Mouse (Mus musculus) spleen, postnatal 4 days (tissue): ENCODE results near the gene Iqcn.

ENCODE experiments used
- DNase-seq, 2 experiments: peaks; one replicate each; pipeline ENCODE4 v3.0.0; 2022; ENCODE audit warnings: low spot score in 2 of 2

Iqcn gene

DNA sequence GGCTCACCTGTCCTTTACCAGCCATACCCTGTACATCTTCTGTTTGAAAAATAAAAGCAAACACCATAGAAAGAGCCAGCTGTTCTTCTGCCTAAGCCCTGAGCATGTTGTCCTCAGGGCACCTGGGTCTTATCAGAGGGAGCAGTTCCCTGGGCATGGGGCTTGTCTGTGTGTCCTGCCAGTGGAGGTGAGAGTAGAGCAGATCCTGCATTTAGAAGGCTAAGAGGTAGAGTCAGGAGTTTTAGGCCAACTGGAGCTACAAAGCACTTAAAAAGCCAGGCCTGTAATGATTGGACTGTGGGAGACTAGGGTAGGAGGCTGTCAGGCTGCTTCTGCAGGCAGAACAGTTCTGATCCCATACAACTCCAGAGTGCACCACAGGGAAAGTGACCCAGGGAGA, 24.6 kb upstream of the Iqcn start:
- DNase-seq = no peak

DNA sequence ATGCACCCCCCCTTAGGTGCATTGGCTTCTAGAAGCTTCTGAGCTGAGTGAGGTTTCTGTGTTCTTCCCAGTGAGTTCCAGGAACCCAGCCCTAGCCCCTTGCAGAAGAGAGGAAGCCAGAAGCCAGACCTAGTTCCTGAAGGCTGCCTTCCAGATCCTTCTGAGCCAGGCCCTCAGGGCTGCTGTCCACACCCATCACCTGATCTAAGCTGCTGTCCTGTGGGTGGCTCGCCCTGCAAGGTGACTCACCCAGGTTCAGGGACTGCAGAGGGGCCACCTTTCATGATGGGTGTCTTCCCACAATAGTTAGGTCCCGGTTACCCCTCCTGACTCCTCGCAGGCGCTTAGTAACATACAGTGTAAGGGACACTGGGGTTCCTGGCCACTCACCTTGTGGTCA, 23.9 kb upstream of the Iqcn start:
- DNase-seq = no peak

DNA sequence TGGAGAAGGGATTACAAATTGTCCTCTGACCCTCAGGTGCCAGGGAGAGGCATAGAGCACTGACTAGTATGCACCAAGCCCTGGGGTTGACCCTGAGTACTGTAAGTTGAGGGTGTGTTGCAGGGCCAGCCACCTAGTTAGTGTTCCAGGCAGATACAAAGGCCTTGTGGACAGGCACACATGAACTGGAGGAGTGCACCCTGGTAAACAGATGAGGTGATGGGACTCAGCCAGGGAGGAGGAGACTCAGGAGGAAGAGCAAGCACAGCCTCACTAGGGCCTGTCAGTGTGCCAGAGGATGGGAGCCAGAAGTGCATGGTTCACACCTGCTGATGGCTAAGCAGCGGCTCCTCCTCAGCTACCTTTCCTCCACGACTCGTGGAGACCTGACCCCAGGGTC, 23.2 kb upstream of the Iqcn start:
- DNase-seq = no peak

DNA sequence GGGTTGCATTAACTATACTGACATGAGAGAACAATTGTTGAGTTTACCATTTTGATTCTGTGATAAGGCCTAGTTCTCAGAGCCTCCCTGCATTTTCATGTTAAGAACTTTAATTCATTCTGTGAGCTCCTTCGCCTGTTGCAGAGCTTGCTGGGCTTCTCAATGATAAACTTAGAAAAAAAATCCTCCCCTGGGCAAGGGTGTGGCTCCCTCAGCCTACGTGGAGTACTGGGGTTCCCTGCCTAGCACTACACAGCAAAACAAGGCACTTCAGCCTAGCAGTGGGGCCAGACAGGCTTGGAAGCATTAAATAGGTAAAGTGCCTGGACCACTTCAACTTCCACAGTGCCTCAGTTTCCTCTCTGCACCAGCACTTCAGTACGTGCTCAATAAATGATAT, 21.8 kb upstream of the Iqcn start:
- no peak for DNase-seq

DNA sequence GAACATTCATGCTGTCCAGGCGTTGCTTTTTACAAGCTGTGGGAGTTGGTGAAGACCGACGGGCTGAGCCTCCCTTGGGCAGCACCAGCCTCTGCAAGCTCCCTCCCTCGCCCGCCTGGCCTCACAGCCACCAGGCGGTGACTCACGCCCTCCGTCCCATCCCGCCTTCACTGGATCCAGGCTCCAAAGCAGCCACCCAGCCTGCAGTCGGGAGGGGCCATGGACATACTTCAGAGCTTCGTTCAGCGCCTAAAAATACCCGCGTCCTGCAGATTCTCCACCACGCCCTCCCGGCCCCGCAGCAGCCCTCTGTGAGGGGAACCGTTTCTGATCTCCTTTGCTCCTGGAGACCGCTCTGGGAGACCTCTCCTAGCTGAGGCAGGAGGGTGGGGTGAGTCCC, 21.1 kb upstream of the Iqcn start:
- DNase-seq = no peak

DNA sequence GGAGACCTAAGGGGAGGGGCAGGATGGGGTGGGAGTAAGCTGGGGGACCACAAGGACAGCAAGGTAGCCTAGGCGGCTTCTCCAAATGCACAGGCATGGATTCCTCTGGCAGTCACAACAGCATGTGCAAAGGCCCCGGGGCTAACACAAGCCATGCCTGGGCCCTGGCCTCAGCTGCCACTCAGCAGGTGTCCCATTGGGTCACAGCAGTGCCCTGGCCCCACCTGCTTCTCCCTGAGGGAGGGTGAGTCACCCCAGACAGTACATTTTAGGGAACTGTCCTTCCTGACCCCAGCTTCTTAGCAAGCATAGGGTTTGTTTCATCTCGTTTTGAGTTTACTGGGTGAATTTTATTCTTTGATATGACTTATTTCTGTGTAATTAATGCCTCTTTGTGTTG, 20.6 kb upstream of the Iqcn start:
- DNase-seq = no peak

DNA sequence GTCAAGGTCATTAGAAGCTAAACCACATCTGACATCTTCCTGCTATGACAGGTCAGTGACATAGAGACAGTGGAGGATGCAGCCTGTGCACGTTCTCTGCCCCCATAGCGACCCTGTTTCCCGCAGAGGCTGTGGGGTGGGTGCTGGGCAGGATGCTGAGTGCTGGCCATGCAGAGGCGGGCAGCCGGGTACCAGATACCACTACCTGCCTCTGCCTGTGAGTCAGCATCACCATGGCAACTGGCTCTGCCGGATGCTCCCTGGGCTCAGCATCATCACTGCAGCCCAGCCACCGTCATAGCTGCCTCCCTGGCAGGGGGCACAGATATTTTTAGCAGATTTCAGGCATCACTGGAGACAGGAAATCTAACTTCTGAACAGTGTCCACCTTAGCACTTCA, 19.0 kb upstream of the Iqcn start:
- DNase-seq = no peak

DNA sequence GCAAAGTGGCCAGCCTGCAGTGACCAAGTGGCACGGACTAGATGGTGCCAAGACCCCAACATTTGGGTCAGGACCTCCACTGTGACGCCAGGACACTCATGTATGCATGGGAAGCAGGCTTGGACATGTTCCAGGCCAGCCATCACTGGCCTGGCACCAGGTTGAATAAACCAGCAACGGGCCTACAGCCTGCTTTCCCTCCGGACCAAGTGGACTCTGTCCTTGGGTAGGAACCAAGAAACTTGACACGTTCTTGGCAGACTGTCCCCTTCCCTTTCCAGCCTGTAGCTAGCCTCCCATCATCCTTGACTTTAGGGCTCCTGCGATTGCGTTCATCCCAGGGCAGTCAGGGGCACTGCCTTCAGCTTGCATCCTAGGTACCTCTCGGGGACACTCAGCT, 15.7 kb upstream of the Iqcn start:
- DNase-seq = no peak

DNA sequence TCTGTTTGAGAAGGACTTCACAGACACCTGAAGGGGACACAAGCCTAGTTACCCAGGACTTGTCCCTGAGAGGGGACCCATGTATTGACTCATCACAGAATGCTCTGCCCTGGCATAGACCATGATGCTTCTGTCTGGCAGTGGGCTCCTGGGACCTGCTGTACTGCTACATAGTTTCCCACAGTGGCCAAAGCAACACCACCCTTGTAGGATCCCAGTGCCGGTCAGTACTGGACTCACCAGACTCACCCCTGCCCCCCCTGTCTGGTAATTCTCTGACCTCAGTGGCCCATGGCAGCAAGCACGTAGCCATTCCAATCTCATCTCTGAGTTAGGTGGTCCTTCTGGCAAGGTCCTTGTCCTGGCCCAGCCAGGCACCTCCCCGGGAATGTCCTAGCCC, 15.1 kb upstream of the Iqcn start:
- DNase-seq = no peak

DNA sequence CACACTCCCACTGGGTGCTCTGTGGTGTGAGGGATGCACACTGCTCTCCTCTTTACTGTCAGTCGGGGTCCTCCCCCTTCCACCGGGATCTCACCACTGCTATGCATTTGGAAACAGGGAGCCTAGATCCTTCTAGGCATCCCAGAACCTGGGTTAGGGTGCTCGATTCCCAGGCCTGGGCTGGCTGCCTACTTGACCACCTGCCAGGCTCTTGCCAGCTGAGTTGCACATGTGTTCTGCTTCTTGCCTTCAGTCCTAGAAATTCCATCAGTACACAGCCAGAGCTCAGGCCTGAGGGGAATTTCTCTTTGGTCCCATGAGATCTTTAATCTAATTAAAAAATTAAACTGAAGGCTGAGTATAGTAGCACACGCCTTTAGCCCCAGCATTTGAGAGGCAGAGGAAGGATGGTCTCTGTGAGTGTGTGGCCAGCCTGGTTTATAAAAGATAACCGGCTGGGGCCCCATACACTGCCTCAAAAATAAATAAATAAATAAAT, 13.3 kb upstream of the Iqcn start:
- no peak for DNase-seq

DNA sequence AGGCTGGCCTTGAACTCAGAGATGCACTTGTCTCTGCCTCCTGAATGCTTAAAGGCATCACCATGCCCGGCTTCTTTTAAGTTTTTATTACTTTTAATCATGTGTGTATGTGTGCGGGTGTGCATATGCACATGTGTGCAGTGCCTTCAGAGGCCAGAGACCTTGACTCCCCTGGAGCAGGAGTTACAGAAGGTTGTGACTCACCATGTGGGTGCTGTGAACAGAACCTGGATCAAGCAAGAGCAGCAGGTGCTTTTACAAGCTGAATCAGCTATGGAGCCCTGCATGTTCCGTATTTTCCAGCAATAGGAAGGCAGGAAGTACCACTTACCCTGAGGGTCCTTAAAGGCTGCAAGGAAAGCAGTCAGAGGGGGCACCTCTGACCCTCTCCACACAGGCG, 12.0 kb upstream of the Iqcn start:
- no peak for DNase-seq

DNA sequence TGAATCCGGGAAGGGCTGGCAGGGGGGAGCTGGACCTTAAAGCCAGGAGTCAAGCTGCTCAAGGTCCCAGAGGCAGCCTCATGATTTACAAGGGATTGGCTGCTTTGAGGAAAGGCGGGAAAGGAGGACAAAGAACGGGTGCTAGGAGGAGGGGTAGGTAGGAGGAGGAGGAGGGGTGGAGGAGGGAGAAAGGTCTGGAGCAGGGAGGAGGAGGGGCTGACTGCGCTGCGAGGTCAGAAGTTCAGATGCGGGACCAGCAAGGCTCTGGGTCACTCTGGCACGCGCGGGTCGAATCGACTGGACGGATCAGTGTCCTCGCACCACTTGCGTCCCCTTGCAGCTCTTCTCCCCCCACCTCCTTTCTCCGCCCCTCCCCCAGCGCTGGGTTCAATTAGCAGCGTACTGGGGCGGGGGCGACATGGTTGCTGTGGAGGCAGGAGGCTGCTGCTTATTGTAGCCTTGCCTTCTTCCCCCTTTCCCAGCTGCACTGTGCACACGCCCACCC, 11.5 kb upstream of the Iqcn start:
- no peak for DNase-seq

DNA sequence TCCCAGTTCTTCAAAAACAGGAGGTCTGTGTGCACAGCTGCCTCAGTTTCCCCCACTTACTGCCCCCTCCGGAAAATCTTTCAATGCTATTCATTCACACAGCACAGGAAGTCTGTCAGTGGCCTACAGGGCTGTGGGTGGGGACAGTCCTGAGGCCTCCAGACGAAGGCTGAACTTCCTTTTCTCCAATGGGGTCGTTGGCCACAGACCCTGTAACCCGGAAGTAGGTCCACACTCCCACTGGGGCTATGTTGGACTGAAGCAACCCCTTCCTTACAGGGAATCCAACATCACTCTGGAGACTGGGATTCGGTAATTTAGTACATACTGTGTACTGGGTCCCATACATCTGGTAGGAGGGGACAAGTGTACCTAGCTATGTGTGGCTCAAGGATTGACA, 9.6 kb upstream of the Iqcn start:
- no peak for DNase-seq

DNA sequence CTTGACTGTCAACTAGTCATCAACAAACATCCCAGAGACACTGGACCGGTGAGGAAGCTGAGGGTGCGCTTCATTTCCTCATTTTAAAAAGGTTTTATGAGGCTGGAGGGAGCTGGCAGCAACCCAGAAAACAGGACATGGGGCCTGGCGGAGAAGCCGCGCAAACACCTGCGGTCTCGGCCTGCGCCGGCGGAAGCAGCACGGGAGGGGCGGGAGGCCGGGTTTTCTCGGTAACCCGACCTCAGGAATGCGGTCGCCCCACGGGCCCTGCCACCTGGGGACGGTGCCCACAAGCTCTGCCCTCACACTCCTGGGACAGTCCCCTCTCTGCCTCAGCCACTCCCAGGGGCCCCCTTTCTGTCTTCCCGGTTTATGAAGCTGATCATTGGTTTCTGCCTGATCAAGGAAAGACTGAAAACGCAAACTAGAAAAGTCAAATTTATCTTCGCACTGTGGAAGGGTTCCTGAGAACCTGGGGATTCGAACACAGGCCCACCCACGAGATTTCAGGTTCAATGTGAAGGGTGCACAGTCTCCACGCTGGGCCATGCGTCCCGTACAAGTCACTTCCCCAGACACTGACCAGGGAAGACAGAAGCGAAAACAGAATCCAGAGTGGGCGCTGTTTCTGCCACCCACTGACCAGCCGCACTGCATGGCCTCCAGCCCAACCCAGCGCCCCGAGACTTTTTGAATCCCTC, 7.8 kb upstream of the Iqcn start:
- DNase-seq = peak; percentile 76 to 87

DNA sequence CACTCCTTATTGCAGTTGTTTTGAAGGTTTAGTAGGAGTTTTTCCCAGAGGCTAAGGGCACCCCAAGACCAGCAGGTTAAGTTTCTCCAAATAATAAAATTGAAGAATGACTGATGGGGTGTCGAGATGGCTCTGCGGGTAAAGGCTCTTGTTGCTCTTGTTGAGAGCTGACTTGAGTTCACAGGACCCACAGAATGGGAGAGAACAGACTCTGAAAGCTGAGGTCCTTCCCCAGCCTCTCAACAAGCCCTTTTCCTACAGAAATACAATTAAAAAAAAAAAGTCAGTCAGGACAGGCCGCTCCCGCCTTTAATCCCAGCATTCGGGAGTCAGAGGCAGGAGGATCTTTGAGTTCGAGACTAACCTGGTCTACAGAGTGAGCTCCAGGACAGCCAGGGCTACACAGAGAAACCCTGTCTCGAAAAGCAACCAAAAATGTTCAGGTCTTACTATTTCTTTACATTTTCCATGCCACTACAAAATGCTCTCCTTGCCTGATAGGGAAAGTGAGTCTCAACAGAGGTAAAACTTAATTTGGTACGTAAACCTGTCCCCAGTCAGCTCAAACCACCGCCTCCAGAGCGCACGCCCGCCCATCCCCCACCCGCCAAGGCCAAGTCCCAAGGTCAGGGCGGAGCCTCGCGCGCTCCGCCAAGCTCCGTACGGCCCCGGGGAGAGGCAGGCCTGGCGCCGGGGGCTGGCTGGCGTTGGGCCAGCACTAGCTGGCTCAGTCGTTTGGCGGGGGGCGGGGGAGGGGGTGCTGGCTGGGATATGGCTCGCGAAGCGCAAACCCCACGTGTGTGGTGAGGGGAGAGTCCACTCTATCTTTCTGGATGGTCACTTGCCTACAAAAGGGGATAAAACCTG, 7.0 kb upstream of the Iqcn start:
- peak; percentile 80 to 91 for DNase-seq

DNA sequence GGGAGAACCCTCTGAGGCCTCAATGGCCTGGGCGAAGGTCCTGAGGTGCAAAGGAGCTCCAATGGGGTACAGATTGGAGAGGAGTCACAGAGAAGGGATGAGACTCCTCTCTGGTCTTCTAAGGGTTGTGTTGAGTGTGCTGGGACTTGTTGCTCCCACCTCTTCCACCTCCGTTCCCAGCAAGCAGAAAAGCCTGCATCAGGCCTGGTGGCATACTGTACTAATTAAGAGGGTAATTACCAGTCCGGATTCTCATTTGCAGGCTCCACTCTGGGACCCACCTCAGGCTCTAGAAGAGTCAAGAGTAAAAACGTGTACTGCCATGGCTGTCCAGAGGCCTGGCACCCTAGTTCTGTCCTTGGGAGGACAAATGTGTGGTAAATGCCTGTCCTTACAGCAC, 6.3 kb upstream of the Iqcn start:
- DNase-seq = no peak

DNA sequence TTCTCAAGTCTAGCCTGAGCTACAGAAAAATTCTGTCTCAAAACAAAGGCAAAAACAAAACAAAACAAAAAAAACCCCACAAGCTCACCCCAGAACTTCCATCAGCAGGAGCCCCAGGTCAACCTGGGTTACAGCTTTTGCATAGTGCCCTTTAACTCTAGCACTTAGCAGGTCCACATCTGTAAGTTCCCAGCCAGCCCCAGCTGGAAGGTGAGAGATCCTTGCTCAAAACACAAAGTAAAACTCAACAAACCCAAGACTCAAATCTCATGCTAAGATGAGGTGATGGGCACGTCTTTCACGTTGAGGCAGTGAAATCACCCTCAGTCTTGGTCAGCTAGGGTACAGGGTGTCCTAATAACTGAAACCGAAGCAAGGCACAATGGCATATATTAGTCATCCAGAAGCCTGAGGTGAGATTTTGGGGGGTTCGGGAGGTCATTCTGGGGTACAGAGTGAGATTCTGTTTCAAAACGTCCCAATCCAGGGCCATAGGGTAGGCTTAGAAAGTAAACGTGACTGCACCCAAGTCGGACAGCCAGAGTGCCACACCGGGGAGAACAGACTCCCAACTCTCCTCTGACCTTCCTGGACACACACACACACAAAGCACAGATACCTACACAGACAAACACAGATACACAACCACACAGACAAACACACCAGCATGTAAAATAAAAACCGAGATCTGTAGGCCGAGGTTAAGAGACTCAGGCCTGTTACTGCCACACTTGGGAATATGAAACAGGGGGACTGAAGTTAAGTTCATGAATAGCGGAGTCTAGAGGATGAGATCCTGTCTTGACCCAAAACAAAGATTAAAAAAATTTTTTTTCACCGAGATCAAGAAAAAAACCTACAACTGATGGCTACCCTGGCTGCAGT, 5.6 kb upstream of the Iqcn start:
- no peak for DNase-seq

DNA sequence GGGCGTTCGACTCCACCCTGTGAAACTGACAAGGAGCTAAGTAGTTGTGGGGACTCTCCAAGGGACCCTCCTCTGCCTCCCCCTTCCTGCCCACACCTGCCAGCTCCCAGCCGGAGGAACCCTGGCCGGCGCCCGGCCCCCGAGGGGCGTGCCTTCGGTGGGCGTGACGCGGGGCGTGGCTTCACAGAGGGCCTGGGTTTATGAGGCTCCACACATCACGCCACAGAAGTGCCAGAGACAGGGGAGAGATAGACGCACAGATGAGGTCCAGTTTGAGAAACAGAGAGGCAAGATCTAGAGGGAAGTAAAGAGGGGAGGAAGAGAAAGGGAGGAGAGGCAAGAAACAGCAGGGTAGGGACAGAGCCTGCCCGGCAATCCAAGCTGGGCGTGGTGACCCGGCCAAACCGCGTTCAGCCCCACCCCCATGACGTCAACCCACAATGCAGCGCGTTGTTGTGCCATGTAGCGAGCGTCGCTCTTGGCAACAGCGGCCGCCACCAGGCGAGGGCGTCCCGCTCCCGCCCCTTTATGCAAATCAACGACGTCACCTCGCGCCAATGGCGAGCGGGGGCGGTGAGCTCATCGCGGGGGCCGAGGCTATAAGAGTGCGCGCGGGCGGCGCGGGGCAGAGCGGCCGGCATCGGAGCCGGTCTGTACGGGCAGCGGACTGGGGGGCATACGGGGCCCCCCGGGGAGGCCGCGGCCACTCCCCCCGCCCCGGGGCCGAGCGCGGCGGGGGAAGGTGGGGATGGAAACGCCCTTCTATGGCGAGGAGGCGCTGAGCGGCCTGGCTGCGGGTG, 4.7 kb upstream of the Iqcn start, which contains the start of gene Jund:
Gene Jund (plus strand): TSS at position 640 of the 800 bp plus-strand sequence.
- peak; percentile 100 for DNase-seq

DNA sequence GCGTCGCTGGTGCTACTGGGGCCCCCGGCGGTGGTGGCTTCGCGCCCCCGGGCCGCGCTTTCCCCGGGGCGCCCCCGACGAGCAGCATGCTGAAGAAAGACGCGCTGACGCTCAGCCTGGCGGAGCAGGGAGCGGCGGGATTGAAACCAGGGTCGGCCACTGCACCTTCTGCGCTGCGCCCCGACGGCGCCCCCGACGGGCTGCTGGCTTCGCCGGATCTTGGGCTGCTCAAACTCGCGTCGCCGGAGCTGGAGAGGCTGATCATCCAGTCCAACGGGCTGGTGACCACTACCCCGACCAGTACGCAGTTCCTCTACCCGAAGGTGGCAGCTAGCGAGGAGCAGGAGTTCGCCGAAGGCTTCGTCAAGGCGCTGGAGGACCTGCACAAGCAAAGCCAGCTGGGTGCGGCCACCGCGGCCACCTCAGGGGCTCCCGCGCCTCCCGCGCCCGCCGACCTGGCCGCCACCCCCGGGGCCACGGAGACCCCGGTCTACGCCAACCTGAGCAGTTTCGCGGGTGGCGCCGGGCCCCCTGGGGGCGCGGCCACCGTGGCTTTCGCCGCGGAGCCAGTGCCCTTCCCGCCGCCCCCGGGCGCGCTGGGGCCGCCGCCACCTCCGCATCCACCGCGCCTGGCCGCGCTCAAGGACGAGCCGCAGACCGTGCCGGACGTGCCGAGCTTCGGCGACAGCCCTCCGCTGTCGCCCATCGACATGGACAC, 4.0 kb upstream of the Iqcn start:
- DNase-seq = peak; percentile 67 to 88

DNA sequence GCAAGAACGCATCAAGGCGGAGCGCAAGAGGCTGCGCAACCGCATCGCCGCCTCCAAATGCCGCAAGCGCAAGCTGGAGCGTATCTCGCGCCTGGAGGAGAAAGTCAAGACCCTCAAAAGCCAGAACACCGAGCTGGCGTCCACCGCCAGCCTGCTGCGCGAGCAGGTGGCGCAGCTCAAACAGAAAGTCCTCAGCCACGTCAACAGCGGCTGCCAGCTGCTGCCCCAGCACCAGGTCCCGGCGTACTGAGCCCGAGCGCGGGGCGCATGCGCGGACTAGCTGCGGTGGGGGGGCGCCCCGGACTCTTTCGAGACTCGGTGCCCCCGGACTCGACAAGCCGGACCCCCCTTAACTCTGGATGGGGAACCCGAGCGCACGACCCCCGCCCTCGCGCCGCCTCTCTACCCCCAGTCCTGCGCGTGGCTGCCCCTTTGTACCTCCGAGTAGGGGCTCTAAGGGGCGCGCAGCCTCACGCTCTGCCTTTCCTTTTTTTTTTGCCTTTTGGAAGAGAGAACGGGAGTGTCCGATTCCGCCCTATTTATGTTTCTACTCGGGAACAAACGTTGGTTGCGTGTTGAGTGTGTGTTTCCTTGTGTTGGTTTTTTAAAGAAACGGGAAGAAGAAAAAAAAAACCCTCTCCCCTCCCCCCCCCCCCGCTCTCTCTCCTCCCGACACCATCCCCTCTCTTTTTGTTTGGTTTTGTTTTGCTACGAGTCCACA, 3.3 kb upstream of the Iqcn start:
- peak; percentile 81 to 92 for DNase-seq
